Mouse (Mus musculus) heart, postnatal 0 days (tissue): ENCODE results near the gene Prr15l. TPM values are rescaled to one million over a fixed set of nuclear protein-coding genes. Genes with fewer than 3 reads are reported as not detected.

ENCODE experiments used
- ATAC-seq: fragments of 200-750 bp; cut with Nextera tagmentation; 2 replicates; pipeline ENCODE4 v1.8.0; 2017; ENCODE audit warnings: low read depth, moderate number of reproducible peaks, moderate library complexity; ENCODE audit not compliant: insufficient read depth
- DNase-seq: peaks from one replicate; pipeline ENCODE4 v3.0.0-alpha.2; 2016; ENCODE audit warnings: low spot score
- H3K27ac ChIP-seq: fragments of 300-500 bp; sonication (generic); 2 replicates; pipeline ENCODE4 v1.5.1; 2014; ENCODE audit warnings: low read depth, mild to moderate bottlenecking
- H3K27me3 ChIP-seq: fragments of 300-500 bp; sonication (generic); 2 replicates; pipeline ENCODE4 v1.6.1; 2014; ENCODE audit warnings: low read length, mixed read lengths; ENCODE audit not compliant: control insufficient read depth, insufficient read depth
- H3K36me3 ChIP-seq: fragments of 300-500 bp; sonication (generic); replicated peaks from 2 replicates; pipeline ENCODE4 v1.6.1; 2014; ENCODE audit warnings: low read length, mixed read lengths; ENCODE audit not compliant: control insufficient read depth, insufficient read depth
- H3K4me1 ChIP-seq: fragments of 300-500 bp; sonication (generic); 2 replicates; pipeline ENCODE4 v1.6.1; 2014; ENCODE audit warnings: antibody characterized with exemption; ENCODE audit not compliant: control insufficient read depth, insufficient read depth
- H3K4me2 ChIP-seq: fragments of 300-500 bp; sonication (generic); 2 replicates; pipeline ENCODE4 v1.6.1; 2014; ENCODE audit warnings: low read depth, mild to moderate bottlenecking, low read length, moderate library complexity
- H3K4me3 ChIP-seq: fragments of 300-500 bp; sonication (generic); 2 replicates; pipeline ENCODE4 v1.5.1; 2014; ENCODE audit warnings: low read depth, low read length
- H3K9ac ChIP-seq: fragments of 300-500 bp; sonication (generic); replicated peaks from 2 replicates; pipeline ENCODE4 v1.6.1; 2014; ENCODE audit warnings: low read depth, low read length, mixed read lengths
- H3K9me3 ChIP-seq: fragments of 300-500 bp; sonication (generic); replicated peaks from 2 replicates; pipeline ENCODE4 v1.6.1; 2016; ENCODE audit warnings: low read length; ENCODE audit not compliant: control insufficient read depth
- CTCF ChIP-seq: IDR thresholded peaks from 2 replicates; pipeline ENCODE4 v1.5.1; 2016; ENCODE audit warnings: antibody characterized with exemption, control low read depth, low read depth
- EP300 ChIP-seq: IDR thresholded peaks from 2 replicates; pipeline ENCODE4 v1.6.1; 2016; ENCODE audit warnings: antibody characterized with exemption, low read depth
- WGBS: fragments of 180-500 bp; shearing (Covaris S2); extraction: QIAGEN DNeasy Blood & Tissue Kit; methylation state at CpG from one replicate; pipeline ENCODE4 v1.1.7; 2014; 5-methylcytosine and 5-hydroxymethylcytosine counted together
- polyA plus RNA-seq: library from polyadenylated mRNA; unstranded; fragments of >200 nt; fragmentation: Nextera tagmentation; extraction: Ambion mirVana; gene quantifications from 2 replicates; pipeline ENCODE4 v1.2.1, GENCODE M21; 2015
- total RNA-seq: library from RNA; depleted of rRNA; stranded (reverse); fragments of >200 nt; gene quantifications from 2 replicates; pipeline ENCODE4 v1.2.3, GENCODE M21; 2014; ENCODE audit warnings: low replicate concordance

Gene Prr15l
- total and polyA plus RNA-seq, 2 experiments from 2014 or later = 1.2 TPM; not detected in 1

DNA sequence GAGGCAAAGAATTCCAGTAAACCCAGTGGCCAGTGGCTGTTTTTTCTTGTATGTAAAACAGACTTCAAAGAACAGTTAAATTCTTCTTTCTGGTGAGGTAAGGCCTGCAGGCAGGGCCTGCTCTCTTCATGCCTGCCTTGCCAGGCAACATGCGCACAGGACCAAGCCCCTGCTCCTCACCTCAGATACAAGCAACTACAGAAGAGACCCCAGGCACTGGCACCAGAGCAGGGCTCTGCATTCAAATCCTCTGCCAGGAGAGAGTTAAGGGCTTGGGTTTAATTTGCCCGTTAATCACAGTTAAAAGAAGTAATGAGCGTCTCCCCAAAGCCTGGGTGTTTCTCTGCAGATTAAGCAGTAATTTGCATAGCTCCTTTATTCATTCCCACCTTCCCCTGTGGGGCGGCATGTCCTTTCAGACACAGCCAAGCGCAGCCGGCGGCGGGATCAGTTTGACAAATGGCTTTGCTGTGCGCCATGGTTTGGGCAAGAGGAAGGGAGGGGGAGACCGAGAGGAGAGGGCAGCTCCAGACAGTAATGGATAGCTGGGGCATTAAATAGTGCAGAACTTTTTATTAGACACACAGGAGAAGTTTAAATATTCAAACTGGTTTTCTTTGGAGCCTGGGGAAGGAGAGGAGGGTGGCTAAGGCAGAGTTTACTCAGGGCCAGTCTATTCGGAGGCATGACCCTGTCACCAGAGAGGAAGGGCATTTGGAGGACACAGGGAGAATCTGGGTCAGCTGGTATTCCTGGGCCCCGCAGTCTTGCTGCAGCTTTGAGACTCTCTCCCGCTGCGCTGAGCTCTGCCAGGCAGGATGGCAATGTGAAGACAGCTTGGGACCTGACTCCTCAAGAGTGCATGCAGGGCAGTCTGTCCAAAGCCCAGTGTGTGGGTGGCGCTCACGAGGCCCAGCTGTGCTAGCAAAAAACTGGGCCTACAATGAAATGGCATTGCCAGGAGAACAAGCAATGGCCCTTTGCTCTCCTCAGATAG is 25.0 kb upstream of the Prr15l start:
- H3K4me2 ChIP-seq = no peak overlapping the region
- ATAC-seq (0 out of 2 replicates have a peak, but pooled peaks have one; percentile 14), DNase-seq (no peak)
- no peak for TF ChIP-seq EP300
- TF ChIP-seq CTCF = no peak
- H3K36me3 ChIP-seq = peaks cover 8% of the 10 kb centered on the region
- no peak overlapping the region for H3K9ac ChIP-seq
- no peaks in the 10 kb centered on the region for H3K9me3 ChIP-seq
- H3K27ac ChIP-seq = no peak overlapping the region
- H3K4me3 ChIP-seq = no peak overlapping the region
- WGBS = 45% methylated on average over 16 of the region's 16 CpGs
- H3K4me1 ChIP-seq = peaks cover 10% of the 10 kb centered on the region; the same call in 1 of the 2 replicates
- no peaks in the 10 kb centered on the region for H3K27me3 ChIP-seq

DNA sequence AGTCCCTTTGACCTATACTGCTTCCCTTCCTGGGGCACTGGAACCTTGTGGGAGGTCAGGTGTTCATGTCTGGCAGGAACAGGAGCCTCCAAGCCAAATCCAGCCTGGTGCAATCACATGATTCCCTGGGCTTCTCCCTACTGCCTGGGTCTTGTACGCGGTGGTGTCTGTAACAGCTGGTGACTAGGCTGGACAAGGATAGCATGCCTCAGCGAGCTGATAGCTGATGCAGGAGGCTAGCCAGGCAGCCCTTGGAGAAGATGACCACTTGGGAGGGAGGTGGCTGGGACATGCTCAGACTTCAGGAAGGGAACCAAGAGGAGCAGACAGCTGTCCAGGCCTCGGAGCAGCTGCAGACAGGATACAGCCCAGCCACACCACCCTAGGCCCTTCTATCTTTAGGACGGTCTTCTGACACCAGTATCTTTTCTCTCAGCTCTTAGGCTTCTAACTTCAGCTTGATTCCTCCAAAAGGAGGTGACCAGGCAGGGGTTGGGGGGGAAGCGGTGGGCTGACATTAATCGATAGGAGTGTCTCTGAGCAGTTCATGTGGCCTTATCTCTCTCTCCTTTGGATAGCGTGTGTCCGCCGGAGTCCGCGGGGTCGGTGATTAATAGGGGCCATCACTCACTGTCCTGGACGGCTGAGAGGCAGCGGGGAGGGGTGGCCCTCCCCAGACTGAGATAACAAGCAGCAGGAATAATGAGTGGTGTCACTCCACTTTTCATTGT is 21.3 kb upstream of the Prr15l start:
- Histone ChIP-seq H3K27me3 (no peaks in the 10 kb centered on the region), H3K4me3 (no peak overlapping the region), H3K4me2 (no peak overlapping the region), H3K27ac (no peak overlapping the region), H3K9me3 (no peaks in the 10 kb centered on the region), H3K36me3 (peaks cover 27% of the 10 kb centered on the region), H3K4me1 (peaks cover 10% of the 10 kb centered on the region; the same call in 1 of the 2 replicates), H3K9ac (no peak overlapping the region)
- peak; percentile 70 for ATAC-seq
- DNase-seq = peak; percentile 62
- TF ChIP-seq EP300 (0 out of 2 replicates have a peak, but pooled peaks have one; percentile 19), CTCF (no peak)
- 21% methylated on average over 15 of the region's 15 CpGs for WGBS

DNA sequence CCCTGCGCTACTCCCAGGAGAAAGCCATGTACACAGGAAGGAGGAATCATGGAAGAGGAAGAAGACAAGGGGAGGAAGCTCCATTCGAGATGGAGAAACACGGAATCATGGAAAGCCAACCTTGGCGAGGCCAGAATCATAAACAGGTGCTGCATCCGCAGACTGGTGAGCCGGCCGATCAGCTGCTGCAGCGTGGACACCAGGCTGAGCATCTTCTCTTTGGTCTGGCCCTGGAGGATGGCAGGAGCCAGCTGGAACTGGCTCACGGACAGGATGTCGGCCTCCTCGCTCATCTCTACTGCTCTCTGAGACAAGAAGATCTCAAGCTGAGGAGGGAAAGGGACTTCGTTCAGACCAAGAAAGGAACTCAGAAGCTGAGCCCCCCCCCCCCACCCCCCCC is 19.3 kb upstream of the Prr15l start:
- Histone ChIP-seq H3K4me1 (peaks cover 10% of the 10 kb centered on the region; the same call in 1 of the 2 replicates), H3K4me2 (no peak overlapping the region), H3K9me3 (no peaks in the 10 kb centered on the region), H3K4me3 (no peak overlapping the region), H3K36me3 (peaks cover 34% of the 10 kb centered on the region), H3K9ac (no peak overlapping the region), H3K27me3 (no peaks in the 10 kb centered on the region), H3K27ac (no peak overlapping the region)
- no peak for ATAC-seq
- 90% methylated on average over 12 of the region's 12 CpGs for WGBS
- TF ChIP-seq CTCF (no peak), EP300 (no peak)
- no peak for DNase-seq

DNA sequence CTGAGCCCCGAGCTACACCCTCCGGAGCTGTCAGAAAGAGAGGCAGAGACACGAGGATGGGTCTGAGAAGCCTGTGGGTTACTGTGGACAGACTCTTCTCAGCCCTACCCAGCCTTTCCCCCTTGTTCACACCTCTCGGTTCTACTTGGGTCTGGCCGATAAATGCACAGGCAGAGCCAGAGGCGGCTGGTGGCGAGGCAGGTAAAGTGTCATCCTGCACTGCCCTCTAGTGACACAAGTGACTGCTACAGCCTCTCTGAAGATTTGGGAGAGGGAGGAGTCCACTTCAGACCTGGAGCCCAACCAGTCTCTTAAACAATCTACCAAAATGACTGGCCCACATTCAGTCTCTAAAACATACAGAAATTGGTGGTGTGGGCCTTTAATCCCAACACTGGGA is 17.9 kb upstream of the Prr15l start:
- DNase-seq = peak; percentile 87
- Histone ChIP-seq H3K4me2 (no peak overlapping the region), H3K36me3 (peaks cover 34% of the 10 kb centered on the region), H3K9me3 (no peaks in the 10 kb centered on the region), H3K4me1 (peaks cover 10% of the 10 kb centered on the region; the same call in 1 of the 2 replicates), H3K4me3 (no peak overlapping the region), H3K27ac (no peak overlapping the region), H3K9ac (no peak overlapping the region), H3K27me3 (no peaks in the 10 kb centered on the region)
- TF ChIP-seq EP300 = no peak
- peak; percentile 90 for TF ChIP-seq CTCF
- WGBS = 27% methylated on average over 7 of the region's 7 CpGs
- peak; percentile 70 for ATAC-seq

DNA sequence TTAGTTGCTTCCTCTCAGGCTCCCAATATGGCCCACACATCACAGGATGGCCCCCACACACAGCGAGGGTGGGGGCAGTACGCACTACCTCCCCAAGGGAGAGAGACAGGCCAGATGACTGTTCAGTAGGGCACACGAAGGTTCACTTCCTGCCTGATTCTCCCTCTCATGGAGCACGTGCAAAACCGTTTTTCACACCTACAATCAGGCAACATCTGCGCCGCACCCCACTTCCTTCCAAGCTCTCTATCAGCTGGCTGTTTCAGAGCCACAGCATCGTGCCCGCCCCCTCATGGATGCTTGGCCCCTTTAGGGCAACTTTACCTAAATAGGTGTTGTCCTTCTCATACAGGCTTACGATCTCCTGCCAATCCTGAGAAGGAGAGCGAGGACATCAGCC is 15.2 kb upstream of the Prr15l start:
- 60% methylated on average over 11 of the region's 11 CpGs for WGBS
- no peak overlapping the region for H3K9ac ChIP-seq

More for the DNA sequence above, 15.2 kb upstream of the Prr15l start:
- no peak overlapping the region for H3K4me3 ChIP-seq
- peaks cover 28% of the 10 kb centered on the region for H3K36me3 ChIP-seq
- peaks cover 8% of the 10 kb centered on the region; the same call in 1 of the 2 replicates for H3K4me1 ChIP-seq
- no peak overlapping the region for H3K4me2 ChIP-seq
- DNase-seq = no peak
- H3K27me3 ChIP-seq = no peaks in the 10 kb centered on the region
- no peak for TF ChIP-seq CTCF
- TF ChIP-seq EP300 = no peak
- no peaks in the 10 kb centered on the region for H3K9me3 ChIP-seq
- ATAC-seq = no peak
- H3K27ac ChIP-seq = no peak overlapping the region
